Mouse (Mus musculus) cerebellum, postnatal 14 days (tissue): Measurements from ENCODE around the gene Enox1.

ENCODE experiments used
- DNase-seq, 2 experiments: peaks; one replicate each; pipeline ENCODE4 v3.0.0; 2021; ENCODE audit warnings: mixed read lengths in 2 of 2

Enox1 gene

GRCm38 (mm10) chr14:77580106-77580936 lies 423.8 kb downstream of the Enox1 start:
- DNase-seq = no peak

GRCm38 (mm10) chr14:77580937-77581270 lies 424.3 kb downstream of the Enox1 start:
- DNase-seq = no peak

DNA sequence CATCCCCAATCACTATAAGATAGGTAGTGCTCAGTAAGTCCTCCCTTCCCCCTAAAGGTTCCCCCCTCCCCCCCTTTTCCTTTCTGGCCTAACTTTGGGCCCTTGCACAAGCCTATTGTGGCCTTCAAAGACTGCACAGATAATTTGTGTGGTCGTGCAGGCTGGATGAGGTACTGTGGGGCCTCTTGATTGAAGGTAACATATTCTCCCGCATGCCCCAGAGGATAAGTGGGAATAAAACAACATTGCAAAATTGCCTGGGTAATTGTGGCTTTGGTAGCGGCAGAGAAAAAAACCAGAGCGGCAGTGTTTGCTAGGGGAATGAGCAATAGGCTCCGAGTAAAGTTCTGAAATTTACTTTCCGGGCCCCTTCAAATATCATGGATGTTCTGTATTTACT lies 425.1 kb downstream of the Enox1 start:
- no peak for DNase-seq

- DNase-seq = no peak
Measured at GRCm38 (mm10) chr14:77584426-77584825, 427.9 kb downstream of the Enox1 start.

- no peak for DNase-seq
Measured at GRCm38 (mm10) chr14:77585031-77585800, 428.7 kb downstream of the Enox1 start.

DNA sequence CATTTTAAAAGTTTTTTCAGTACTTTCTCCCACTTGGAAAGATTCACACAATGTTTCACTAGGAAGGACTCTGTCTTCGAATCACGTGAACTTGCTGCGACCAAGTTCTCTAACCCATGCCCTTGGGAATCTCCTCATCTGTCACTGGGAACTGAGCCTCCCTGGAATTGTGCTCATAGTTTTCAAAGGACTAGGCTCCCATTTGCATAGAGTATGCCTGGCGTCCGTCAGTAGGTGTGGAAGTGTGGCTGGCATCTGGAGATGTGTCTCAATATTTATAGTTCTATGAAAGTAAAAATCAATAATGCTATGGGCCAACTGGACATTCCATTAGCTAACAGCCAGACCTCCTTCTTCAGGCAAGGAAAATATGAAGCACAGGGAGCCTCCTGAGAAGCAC lies 429.5 kb downstream of the Enox1 start:
- DNase-seq = no peak

GRCm38 (mm10) chr14:77587182-77587581 lies 430.6 kb downstream of the Enox1 start:
- DNase-seq = no peak

- DNase-seq = no peak
Measured at GRCm38 (mm10) chr14:77593136-77593838, 436.7 kb downstream of the Enox1 start.

GRCm38 (mm10) chr14:77596216-77597175 lies 439.9 kb downstream of the Enox1 start:
- peak; percentile 56 to 72 for DNase-seq

GRCm38 (mm10) chr14:77599016-77599704 lies 442.6 kb downstream of the Enox1 start:
- DNase-seq = no peak

GRCm38 (mm10) chr14:77600773-77601172 lies 444.2 kb downstream of the Enox1 start:
- DNase-seq = no peak

- no peak for DNase-seq
Measured at GRCm38 (mm10) chr14:77601446-77601845, 444.9 kb downstream of the Enox1 start.

- peak in 1 of 2 experiments; percentile 25 for DNase-seq
Measured at GRCm38 (mm10) chr14:77608182-77608839, 451.7 kb downstream of the Enox1 start.

GRCm38 (mm10) chr14:77615201-77615600 lies 458.6 kb downstream of the Enox1 start:
- no peak for DNase-seq

- no peak for DNase-seq
Measured at GRCm38 (mm10) chr14:77617250-77617649, 460.7 kb downstream of the Enox1 start.

- no peak for DNase-seq
Measured at GRCm38 (mm10) chr14:77618131-77618805, 461.7 kb downstream of the Enox1 start.

DNA sequence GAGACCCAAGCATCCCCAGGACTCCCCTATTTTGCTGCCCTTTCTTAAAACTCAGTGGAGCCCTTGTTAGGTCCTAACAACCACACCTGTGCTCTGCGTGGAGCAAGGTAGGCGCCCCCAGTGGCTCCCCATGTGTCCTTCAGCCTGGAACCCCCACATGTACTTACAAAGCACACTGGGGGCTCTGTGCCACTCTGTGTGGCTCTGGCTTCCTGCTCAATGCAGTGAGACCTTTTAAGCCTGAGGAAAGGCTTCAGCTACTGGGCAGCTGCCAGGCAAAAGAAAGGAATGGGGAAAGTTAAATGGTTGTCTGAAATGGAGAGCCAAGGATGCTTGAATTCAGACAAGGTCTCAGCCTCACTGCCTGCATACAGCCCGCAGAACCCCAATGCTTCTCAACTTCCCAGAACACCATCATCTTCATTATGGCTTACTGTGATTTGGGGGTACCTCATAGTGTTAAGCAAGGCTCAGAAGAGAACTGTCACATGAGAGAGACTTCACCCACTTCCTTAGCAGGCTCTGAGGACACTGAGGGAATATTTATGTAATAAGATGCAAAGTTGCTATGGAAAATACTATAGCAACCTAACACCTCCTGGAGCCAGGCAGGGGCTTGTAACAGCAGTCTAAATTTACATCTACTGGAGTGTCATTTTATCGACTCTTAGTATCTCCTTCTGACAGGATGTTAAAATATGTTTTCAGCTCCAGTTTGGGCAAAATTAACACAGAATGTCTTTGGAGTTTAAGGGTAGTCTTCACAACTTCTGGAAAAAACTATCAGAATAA lies 465.1 kb downstream of the Enox1 start:
- no peak for DNase-seq

DNA sequence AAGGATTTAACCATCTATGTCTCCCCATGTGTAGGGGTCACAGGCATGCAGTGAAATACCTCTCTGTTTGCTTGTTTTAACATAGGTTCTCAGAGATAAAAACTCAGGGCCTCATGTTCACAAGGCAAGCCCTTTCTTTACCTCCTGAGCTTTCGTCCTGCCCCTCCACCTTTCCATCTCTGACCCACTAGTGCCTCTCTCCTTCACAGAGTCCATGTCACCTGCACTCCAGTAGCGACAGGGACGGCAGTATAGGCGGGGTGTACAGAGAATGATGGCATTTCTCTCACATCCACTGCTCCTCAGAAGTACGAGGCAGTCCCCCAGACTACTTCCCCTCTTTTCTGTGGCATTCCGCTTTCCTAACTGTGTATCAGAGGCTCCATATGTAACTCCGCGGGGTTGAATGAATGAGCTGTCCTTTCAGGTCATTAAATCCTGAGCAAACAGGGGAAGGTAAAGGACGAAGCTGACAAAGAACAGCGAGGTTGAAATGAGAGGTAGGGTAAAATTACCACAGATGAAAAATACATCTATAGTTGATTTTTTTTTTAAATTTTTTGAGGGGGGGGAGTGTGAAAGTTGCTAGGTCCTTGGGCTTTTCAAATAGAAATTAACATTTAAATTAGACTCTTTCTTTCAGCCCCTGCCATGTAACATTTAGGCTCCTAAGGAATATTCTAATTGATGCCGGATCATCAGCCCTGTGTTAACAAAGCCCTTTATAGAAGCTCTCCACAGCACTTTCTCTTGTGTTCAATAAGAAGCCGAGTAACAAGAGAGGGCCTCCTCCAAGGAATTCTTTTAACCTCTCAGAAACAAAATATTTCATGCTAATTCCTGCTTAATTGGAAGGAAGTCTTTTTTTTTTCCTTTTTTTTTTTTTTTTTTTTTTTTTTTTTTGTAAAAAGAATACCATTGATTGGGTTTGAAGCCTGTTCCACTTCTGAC lies 470.3 kb downstream of the Enox1 start:
- DNase-seq = no peak
